Mouse (Mus musculus): ENCODE measurements around the gene Hoxb2.

Hoxb2 gene

GRCm38 (mm10) chr11:96313806-96314428, 36.4 kb upstream of the Hoxb2 start:
- Histone ChIP-seq H3K27me3 (ENCODE audit: insufficient read depth, low read length) (peaks cover 98% of the 10 kb centered on the region), H3K36me3 (ENCODE audit: insufficient read depth, low read length) (no peaks in the 10 kb centered on the region), H3K9me3 (ENCODE audit: low read length) (no peaks in the 10 kb centered on the region), H3K4me1 (replicated peaks; ENCODE audit: low read depth, low read length) (peaks cover 45% of the 10 kb centered on the region), H3K4me3 (replicated peaks; ENCODE audit: low read length) (no peak overlapping the region)
- no peak for TF ChIP-seq CTCF (conservative IDR thresholded peaks at IDR 0.05; ENCODE audit: low read length)
- TF ChIP-seq NANOG (IDR thresholded peaks at IDR 0.05; ENCODE audit: borderline replicate concordance, low read length), result no peak
- no peak for TF ChIP-seq POU5F1 (IDR thresholded peaks at IDR 0.05; ENCODE audit: borderline replicate concordance, low read length)

DNA sequence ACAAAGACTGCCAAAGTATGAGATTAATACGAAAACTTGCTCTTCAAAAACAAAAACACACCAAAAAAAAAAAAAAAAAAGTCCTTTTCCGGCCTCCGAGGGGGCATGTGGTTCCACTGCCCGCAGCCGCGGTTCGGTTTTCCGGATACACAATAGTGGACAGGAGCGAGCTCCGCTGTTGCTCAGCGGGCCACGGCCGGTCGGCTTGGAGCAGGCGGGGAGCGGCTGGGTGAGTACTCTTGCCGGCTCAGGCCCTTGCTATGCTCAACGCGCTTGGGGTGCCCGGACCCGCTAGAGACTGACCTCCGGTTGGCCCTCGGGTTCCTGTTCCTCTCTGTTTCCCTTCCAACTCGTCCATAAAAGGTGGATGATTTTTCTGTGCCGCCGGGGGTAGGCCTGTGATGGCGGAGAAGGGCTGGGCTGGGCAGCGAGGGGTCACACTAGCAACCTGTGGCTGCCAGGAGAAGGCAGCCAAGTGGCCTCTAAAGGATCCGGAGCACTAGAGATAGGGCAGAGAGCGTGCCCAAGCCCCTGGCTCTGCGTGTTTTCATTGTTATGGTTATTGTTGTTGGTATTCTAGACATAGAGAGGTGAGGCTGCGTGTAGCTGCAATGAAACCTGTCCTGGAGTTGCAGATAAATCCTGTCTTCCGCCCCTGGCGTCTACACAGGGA, 35.5 kb upstream of the Hoxb2 start:
- Histone ChIP-seq H3K36me3 (ENCODE audit: insufficient read depth, low read length) (no peaks in the 10 kb centered on the region), H3K4me1 (replicated peaks; ENCODE audit: low read depth, low read length) (peaks cover 53% of the 10 kb centered on the region)
- TF ChIP-seq POU5F1 (IDR thresholded peaks at IDR 0.05; ENCODE audit: borderline replicate concordance, low read length) (no peak), NANOG (IDR thresholded peaks at IDR 0.05; ENCODE audit: borderline replicate concordance, low read length) (no peak), CTCF (conservative IDR thresholded peaks at IDR 0.05; ENCODE audit: low read length) (no peak)

GRCm38 (mm10) chr11:96315344-96315681, 35.0 kb upstream of the Hoxb2 start:
- peaks cover 56% of the 10 kb centered on the region for H3K4me1 ChIP-seq (replicated peaks; ENCODE audit: low read depth, low read length)
- no peaks in the 10 kb centered on the region for H3K9me3 ChIP-seq (ENCODE audit: low read length)
- TF ChIP-seq CTCF (conservative IDR thresholded peaks at IDR 0.05; ENCODE audit: low read length) (no peak), POU5F1 (IDR thresholded peaks at IDR 0.05; ENCODE audit: borderline replicate concordance, low read length) (no peak), NANOG (IDR thresholded peaks at IDR 0.05; ENCODE audit: borderline replicate concordance, low read length) (no peak)
- H3K27me3 ChIP-seq (ENCODE audit: insufficient read depth, low read length), result peaks cover 98% of the 10 kb centered on the region
- H3K4me3 ChIP-seq (replicated peaks; ENCODE audit: low read length), result no peak overlapping the region
- H3K36me3 ChIP-seq (ENCODE audit: insufficient read depth, low read length), result no peaks in the 10 kb centered on the region

More for the DNA sequence above, 35.5 kb upstream of the Hoxb2 start:
- H3K4me3 ChIP-seq (replicated peaks; ENCODE audit: low read length), result no peak overlapping the region; the same call in 1 of the 2 replicates
- H3K27me3 ChIP-seq (ENCODE audit: insufficient read depth, low read length), result peaks cover 98% of the 10 kb centered on the region
- no peaks in the 10 kb centered on the region for H3K9me3 ChIP-seq (ENCODE audit: low read length)

GRCm38 (mm10) chr11:96316696-96317607, 33.4 kb upstream of the Hoxb2 start:
- no peak overlapping the region for H3K4me3 ChIP-seq (replicated peaks; ENCODE audit: low read length)
- H3K27me3 ChIP-seq (ENCODE audit: insufficient read depth, low read length), result peaks cover 98% of the 10 kb centered on the region
- no peak for TF ChIP-seq POU5F1 (IDR thresholded peaks at IDR 0.05; ENCODE audit: borderline replicate concordance, low read length)
- TF ChIP-seq NANOG (IDR thresholded peaks at IDR 0.05; ENCODE audit: borderline replicate concordance, low read length), result no peak
- no peaks in the 10 kb centered on the region for H3K9me3 ChIP-seq (ENCODE audit: low read length)
- no peaks in the 10 kb centered on the region for H3K36me3 ChIP-seq (ENCODE audit: insufficient read depth, low read length)
- H3K4me1 ChIP-seq (replicated peaks; ENCODE audit: low read depth, low read length), result peaks cover 39% of the 10 kb centered on the region

- H3K9me3 ChIP-seq (ENCODE audit: low read length), result no peaks in the 10 kb centered on the region
- peak within 1 kb of the TSS; percentile 70 for H3K4me3 ChIP-seq (replicated peaks; ENCODE audit: low read length)
- no peaks in the 10 kb centered on the region for H3K36me3 ChIP-seq (ENCODE audit: insufficient read depth, low read length)
- peaks cover 32% of the 10 kb centered on the region for H3K4me1 ChIP-seq (replicated peaks; ENCODE audit: low read depth, low read length)
- TF ChIP-seq NANOG (IDR thresholded peaks at IDR 0.05; ENCODE audit: borderline replicate concordance, low read length) (no peak), POU5F1 (IDR thresholded peaks at IDR 0.05; ENCODE audit: borderline replicate concordance, low read length) (no peak), CTCF (conservative IDR thresholded peaks at IDR 0.05; ENCODE audit: low read length) (no peak)
- peaks cover 98% of the 10 kb centered on the region for H3K27me3 ChIP-seq (ENCODE audit: insufficient read depth, low read length)
Observed at GRCm38 (mm10) chr11:96317608-96318367, 32.5 kb upstream of the Hoxb2 start, which contains the start of gene Hoxb4. Gene Hoxb4, plus strand, starts transcription at chr11:96318267.

- H3K27me3 ChIP-seq (ENCODE audit: insufficient read depth, low read length), result peaks cover 98% of the 10 kb centered on the region
- H3K9me3 ChIP-seq (ENCODE audit: low read length), result no peaks in the 10 kb centered on the region
- no peaks in the 10 kb centered on the region for H3K36me3 ChIP-seq (ENCODE audit: insufficient read depth, low read length)
- TF ChIP-seq CTCF (conservative IDR thresholded peaks at IDR 0.05; ENCODE audit: low read length), result no peak
- TF ChIP-seq POU5F1 (IDR thresholded peaks at IDR 0.05; ENCODE audit: borderline replicate concordance, low read length), result no peak
- no peak for TF ChIP-seq NANOG (IDR thresholded peaks at IDR 0.05; ENCODE audit: borderline replicate concordance, low read length)
- H3K4me3 ChIP-seq (replicated peaks; ENCODE audit: low read length), result peak overlapping the region; percentile 70
- H3K4me1 ChIP-seq (replicated peaks; ENCODE audit: low read depth, low read length), result peaks cover 31% of the 10 kb centered on the region
Observed at GRCm38 (mm10) chr11:96318368-96319070, 31.8 kb upstream of the Hoxb2 start.

GRCm38 (mm10) chr11:96319071-96319902, 31.0 kb upstream of the Hoxb2 start:
- Histone ChIP-seq H3K9me3 (ENCODE audit: low read length) (no peaks in the 10 kb centered on the region), H3K36me3 (ENCODE audit: insufficient read depth, low read length) (no peaks in the 10 kb centered on the region), H3K27me3 (ENCODE audit: insufficient read depth, low read length) (peaks cover 98% of the 10 kb centered on the region), H3K4me1 (replicated peaks; ENCODE audit: low read depth, low read length) (peaks cover 35% of the 10 kb centered on the region), H3K4me3 (replicated peaks; ENCODE audit: low read length) (peak overlapping the region; percentile 70)
- TF ChIP-seq NANOG (IDR thresholded peaks at IDR 0.05; ENCODE audit: borderline replicate concordance, low read length) (no peak), POU5F1 (IDR thresholded peaks at IDR 0.05; ENCODE audit: borderline replicate concordance, low read length) (no peak), CTCF (conservative IDR thresholded peaks at IDR 0.05; ENCODE audit: low read length) (no peak)
